Mouse (Mus musculus): ENCODE results near the gene Foxl1. TPM values are rescaled to one million over a fixed set of nuclear protein-coding genes. Genes with fewer than 3 reads are reported as not detected.

Foxl1 gene
- polyA plus RNA-seq, 1 experiment from 2014 or later, result not detected

GRCm38 (mm10) chr8:121117186-121117651, 10.5 kb upstream of the Foxl1 start:
- Histone ChIP-seq H3K27ac (replicated peaks; ENCODE audit: low read depth, low read length) (no peak overlapping the region), H3K4me1 (ENCODE audit: control insufficient read depth, insufficient read depth, low read length) (peaks cover 28% of the 10 kb centered on the region), H3K4me2 (ENCODE audit: low read depth, severe bottlenecking) (peak overlapping the region; percentile 88), H3K9me3 (ENCODE audit: control insufficient read depth, low read length) (no peaks in the 10 kb centered on the region), H3K27me3 (ENCODE audit: control insufficient read depth, insufficient read depth, low read length) (peaks cover 73% of the 10 kb centered on the region), H3K9ac (ENCODE audit: low read length) (peak overlapping the region; percentile 55), H3K36me3 (ENCODE audit: control insufficient read depth, insufficient read depth, low read length) (no peaks in the 10 kb centered on the region), H3K4me3 (ENCODE audit: low read depth, low read length) (peak overlapping the region; percentile 50)
- DNase-seq (ENCODE audit: low spot score) (peak; percentile 68), ATAC-seq (ENCODE audit: insufficient number of reproducible peaks, low FRiP score, low TSS enrichment, low read depth) (no peak)
- WGBS, result under 1% methylated on average over 62 of the region's 62 CpGs

DNA sequence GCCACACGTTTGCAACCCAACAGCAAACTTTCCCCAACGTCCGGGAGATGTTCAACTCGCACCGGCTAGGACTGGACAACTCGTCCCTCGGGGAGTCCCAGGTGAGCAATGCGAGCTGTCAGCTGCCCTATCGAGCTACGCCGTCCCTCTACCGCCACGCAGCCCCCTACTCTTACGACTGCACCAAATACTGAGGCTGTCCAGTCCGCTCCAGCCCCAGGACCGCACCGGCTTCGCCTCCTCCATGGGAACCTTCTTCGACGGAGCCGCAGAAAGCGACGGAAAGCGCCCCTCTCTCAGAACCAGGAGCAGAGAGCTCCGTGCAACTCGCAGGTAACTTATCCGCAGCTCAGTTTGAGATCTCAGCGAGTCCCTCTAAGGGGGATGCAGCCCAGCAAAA, 9.8 kb upstream of the Foxl1 start:
- peak overlapping the region; percentile 50 for H3K4me3 ChIP-seq (ENCODE audit: low read depth, low read length)
- no peaks in the 10 kb centered on the region for H3K9me3 ChIP-seq (ENCODE audit: control insufficient read depth, low read length)
- ATAC-seq (ENCODE audit: insufficient number of reproducible peaks, low FRiP score, low TSS enrichment, low read depth), result no peak
- no peak overlapping the region for H3K27ac ChIP-seq (replicated peaks; ENCODE audit: low read depth, low read length)
- peak; percentile 71 for DNase-seq (ENCODE audit: low spot score)
- H3K4me1 ChIP-seq (ENCODE audit: control insufficient read depth, insufficient read depth, low read length), result peaks cover 28% of the 10 kb centered on the region
- WGBS, result 1% methylated on average over 28 of the region's 28 CpGs
- peak overlapping the region; percentile 88 for H3K4me2 ChIP-seq (ENCODE audit: low read depth, severe bottlenecking)
- peak overlapping the region; percentile 55; the same call in 1 of the 2 replicates for H3K9ac ChIP-seq (ENCODE audit: low read length)
- peaks cover 80% of the 10 kb centered on the region for H3K27me3 ChIP-seq (ENCODE audit: control insufficient read depth, insufficient read depth, low read length)
- no peaks in the 10 kb centered on the region for H3K36me3 ChIP-seq (ENCODE audit: control insufficient read depth, insufficient read depth, low read length)

DNA sequence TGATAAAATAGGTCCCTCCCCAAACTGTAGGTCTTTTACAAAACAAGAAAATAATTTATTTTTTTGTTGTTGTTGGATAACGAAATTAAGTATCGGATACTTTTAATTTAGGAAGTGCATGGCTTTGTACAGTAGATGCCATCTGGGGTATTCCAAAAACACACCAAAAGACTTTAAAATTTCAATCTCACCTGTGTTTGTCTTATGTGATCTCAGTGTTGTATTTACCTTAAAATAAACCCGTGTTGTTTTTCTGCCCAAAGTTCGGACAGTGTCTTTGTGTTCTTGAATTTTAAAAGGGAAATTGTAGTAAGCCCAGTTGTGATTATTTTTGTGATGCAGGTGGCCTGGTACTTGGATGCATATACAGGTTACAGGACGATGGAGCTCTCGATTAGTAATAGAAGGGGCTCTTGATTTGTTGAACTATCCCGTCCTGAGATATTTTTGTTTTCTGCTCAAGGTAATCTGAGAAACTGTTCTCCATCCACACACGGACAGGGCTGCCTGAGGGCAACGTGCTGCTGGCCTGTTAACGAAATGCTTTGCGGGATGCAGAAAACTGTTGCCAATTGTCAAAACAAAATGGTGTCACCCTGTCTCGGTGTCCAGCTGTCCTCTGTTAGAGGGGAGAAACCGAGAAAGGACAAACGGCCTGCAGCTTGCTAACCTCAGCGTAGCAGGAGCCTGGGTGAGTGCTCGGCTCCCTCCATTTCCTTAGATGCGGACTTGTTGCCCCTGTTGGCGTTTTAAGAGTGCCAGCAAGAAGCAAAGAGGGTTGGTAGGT, 8.9 kb upstream of the Foxl1 start:
- Histone ChIP-seq H3K9ac (ENCODE audit: low read length) (no peak overlapping the region), H3K4me2 (ENCODE audit: low read depth, severe bottlenecking) (peak overlapping the region; percentile 88), H3K4me1 (ENCODE audit: control insufficient read depth, insufficient read depth, low read length) (peaks cover 28% of the 10 kb centered on the region), H3K27ac (replicated peaks; ENCODE audit: low read depth, low read length) (no peak overlapping the region), H3K36me3 (ENCODE audit: control insufficient read depth, insufficient read depth, low read length) (no peaks in the 10 kb centered on the region), H3K9me3 (ENCODE audit: control insufficient read depth, low read length) (no peaks in the 10 kb centered on the region), H3K27me3 (ENCODE audit: control insufficient read depth, insufficient read depth, low read length) (peaks cover 86% of the 10 kb centered on the region), H3K4me3 (ENCODE audit: low read depth, low read length) (peak overlapping the region; percentile 50)
- DNase-seq (ENCODE audit: low spot score) (peak; percentile 64), ATAC-seq (ENCODE audit: insufficient number of reproducible peaks, low FRiP score, low TSS enrichment, low read depth) (no peak)
- WGBS, result 1% methylated on average over 18 of the region's 18 CpGs

GRCm38 (mm10) chr8:121119635-121120455, 7.9 kb upstream of the Foxl1 start:
- no peak overlapping the region for H3K9ac ChIP-seq (ENCODE audit: low read length)
- H3K36me3 ChIP-seq (ENCODE audit: control insufficient read depth, insufficient read depth, low read length), result no peaks in the 10 kb centered on the region
- no peaks in the 10 kb centered on the region for H3K9me3 ChIP-seq (ENCODE audit: control insufficient read depth, low read length)
- H3K4me3 ChIP-seq (ENCODE audit: low read depth, low read length), result peak overlapping the region; percentile 50
- peaks cover 88% of the 10 kb centered on the region for H3K27me3 ChIP-seq (ENCODE audit: control insufficient read depth, insufficient read depth, low read length)
- peak overlapping the region; percentile 88 for H3K4me2 ChIP-seq (ENCODE audit: low read depth, severe bottlenecking)
- no peak for ATAC-seq (ENCODE audit: insufficient number of reproducible peaks, low FRiP score, low TSS enrichment, low read depth)
- peaks cover 28% of the 10 kb centered on the region for H3K4me1 ChIP-seq (ENCODE audit: control insufficient read depth, insufficient read depth, low read length)
- 6% methylated on average over 12 of the region's 12 CpGs for WGBS
- DNase-seq (ENCODE audit: low spot score), result peak; percentile 43
- no peak overlapping the region for H3K27ac ChIP-seq (replicated peaks; ENCODE audit: low read depth, low read length)

GRCm38 (mm10) chr8:121120456-121121419, 7.0 kb upstream of the Foxl1 start:
- no peak overlapping the region for H3K9ac ChIP-seq (ENCODE audit: low read length)
- no peak overlapping the region; the same call in 1 of the 2 replicates for H3K4me3 ChIP-seq (ENCODE audit: low read depth, low read length)
- peak; percentile 33 for DNase-seq (ENCODE audit: low spot score)
- no peaks in the 10 kb centered on the region for H3K36me3 ChIP-seq (ENCODE audit: control insufficient read depth, insufficient read depth, low read length)
- ATAC-seq (ENCODE audit: insufficient number of reproducible peaks, low FRiP score, low TSS enrichment, low read depth), result no peak
- no peaks in the 10 kb centered on the region for H3K9me3 ChIP-seq (ENCODE audit: control insufficient read depth, low read length)
- H3K4me1 ChIP-seq (ENCODE audit: control insufficient read depth, insufficient read depth, low read length), result peaks cover 37% of the 10 kb centered on the region
- no peak overlapping the region for H3K27ac ChIP-seq (replicated peaks; ENCODE audit: low read depth, low read length)
- peak overlapping the region; percentile 88; the same call in 1 of the 2 replicates for H3K4me2 ChIP-seq (ENCODE audit: low read depth, severe bottlenecking)
- WGBS, result 19% methylated on average over 17 of the region's 17 CpGs
- H3K27me3 ChIP-seq (ENCODE audit: control insufficient read depth, insufficient read depth, low read length), result peaks cover 89% of the 10 kb centered on the region

- Histone ChIP-seq H3K4me1 (ENCODE audit: control insufficient read depth, insufficient read depth, low read length) (peaks cover 34% of the 10 kb centered on the region), H3K9ac (ENCODE audit: low read length) (no peak overlapping the region), H3K9me3 (ENCODE audit: control insufficient read depth, low read length) (no peaks in the 10 kb centered on the region), H3K4me2 (ENCODE audit: low read depth, severe bottlenecking) (no peak overlapping the region), H3K27me3 (ENCODE audit: control insufficient read depth, insufficient read depth, low read length) (peaks cover 92% of the 10 kb centered on the region), H3K36me3 (ENCODE audit: control insufficient read depth, insufficient read depth, low read length) (no peaks in the 10 kb centered on the region), H3K27ac (replicated peaks; ENCODE audit: low read depth, low read length) (no peak overlapping the region), H3K4me3 (ENCODE audit: low read depth, low read length) (no peak overlapping the region)
- WGBS, result 17% methylated on average over 8 of the region's 8 CpGs
- DNase-seq (ENCODE audit: low spot score), result no peak
- ATAC-seq (ENCODE audit: insufficient number of reproducible peaks, low FRiP score, low TSS enrichment, low read depth), result no peak
Observed at GRCm38 (mm10) chr8:121121704-121122103, 6.0 kb upstream of the Foxl1 start.

DNA sequence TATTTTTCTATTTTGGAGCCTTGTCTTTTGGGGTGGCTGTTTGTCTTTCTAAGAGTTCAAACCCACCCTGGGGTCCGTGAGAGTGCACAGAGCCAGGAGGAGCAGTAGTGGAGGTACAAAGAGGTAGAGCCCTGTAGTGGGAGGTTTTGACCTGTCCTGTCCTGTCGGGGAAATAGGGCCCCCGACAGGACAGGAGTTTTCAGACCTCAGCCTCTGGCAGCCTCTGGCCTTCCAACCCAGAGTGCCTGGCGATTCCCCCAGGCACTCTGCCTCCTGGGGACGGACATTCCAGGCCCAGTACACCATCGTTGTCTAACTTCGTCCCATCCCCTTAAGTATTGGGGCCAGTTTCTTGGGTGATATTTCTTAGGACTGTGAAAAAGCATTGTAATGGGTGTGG, 5.4 kb upstream of the Foxl1 start:
- no peak overlapping the region for H3K9ac ChIP-seq (ENCODE audit: low read length)
- H3K4me3 ChIP-seq (ENCODE audit: low read depth, low read length), result no peak overlapping the region
- 8% methylated on average over 7 of the region's 7 CpGs for WGBS
- peaks cover 92% of the 10 kb centered on the region for H3K27me3 ChIP-seq (ENCODE audit: control insufficient read depth, insufficient read depth, low read length)
- H3K4me2 ChIP-seq (ENCODE audit: low read depth, severe bottlenecking), result no peak overlapping the region
- no peaks in the 10 kb centered on the region for H3K36me3 ChIP-seq (ENCODE audit: control insufficient read depth, insufficient read depth, low read length)
- no peak overlapping the region for H3K27ac ChIP-seq (replicated peaks; ENCODE audit: low read depth, low read length)
- no peak for DNase-seq (ENCODE audit: low spot score)
- no peak for ATAC-seq (ENCODE audit: insufficient number of reproducible peaks, low FRiP score, low TSS enrichment, low read depth)
- no peaks in the 10 kb centered on the region for H3K9me3 ChIP-seq (ENCODE audit: control insufficient read depth, low read length)
- H3K4me1 ChIP-seq (ENCODE audit: control insufficient read depth, insufficient read depth, low read length), result peaks cover 29% of the 10 kb centered on the region
